29 mouse cellular contexts compared by ENCODE assay signal in genomic region chr14:34041241-34041640, GRCm38 (mm10). TPM values are rescaled to one million over a fixed set of nuclear protein-coding genes. Genes with fewer than 3 reads are reported as not detected.
DNase-seq lines count a peak whose midpoint lies in the region; ATAC-seq lines count a peak whose summit lies in the region.
"Had no signal": no experiment of that assay in that cellular context is flagged by ENCODE, and none has a peak within 500 bp of the region (broad histone marks: within the 10 kb centered on the region; RNA-seq: fewer than 3 reads in every experiment).

No protein-coding gene starts in this region.

- H3K9ac ChIP-seq in heart, embryonic 11.5 days (ENCODE audit: low read depth, low read length) = no peak overlapping the region

- no peaks in the 10 kb centered on the region for H3K36me3 ChIP-seq in heart, embryonic 11.5 days (ENCODE audit: control insufficient read depth, insufficient read depth, low read length)
- H3K36me3 ChIP-seq: G1E had no signal

- no peaks in the 10 kb centered on the region for H3K27me3 ChIP-seq in heart, embryonic 11.5 days (ENCODE audit: control insufficient read depth, insufficient read depth, low read length)
- H3K27me3 ChIP-seq: CH12.LX, Patski had no signal

- intact Hi-C loops in left cerebral cortex, postnatal 4 days (cut with DNase I) = no loop called here
- intact Hi-C loops in left cerebral cortex, postnatal 10 days (cut with DNase I) = no loop called here

- no peak overlapping the region for H3K27ac ChIP-seq in heart, embryonic 11.5 days (ENCODE audit: low read depth, low read length)

- no peaks in the 10 kb centered on the region for H3K9me3 ChIP-seq in heart, embryonic 11.5 days (replicated peaks; ENCODE audit: control insufficient read depth, low read length)

- WGBS in heart, embryonic 11.5 days (ENCODE audit: insufficient replicate concordance) = 79% methylated on average over 4 of the region's 4 CpGs

- H3K4me2 ChIP-seq in heart, embryonic 11.5 days = no peak overlapping the region

- H3K4me3 ChIP-seq in heart, embryonic 11.5 days (ENCODE audit: low read depth, low read length) = no peak overlapping the region

- peak; percentile 55 to 67 for DNase-seq in cerebellum, postnatal 10 days
- DNase-seq in cerebellum, adult 11-12 months = no peak
- DNase-seq in cerebellum, postnatal 14 days = peak; percentile 42 to 48
- peak; percentile 64 for DNase-seq in heart, adult 11 months
- DNase-seq in left cerebral cortex, postnatal 4 days = peak; percentile 27
- no peak for DNase-seq in left cerebral cortex, postnatal 10 days (ENCODE audit: extremely low spot score in 1 of 2, low spot score in 2 of 2)
- DNase-seq: adrenal gland, adult 2 months; adrenal gland, adult 8-10 months; adrenal gland, postnatal 10 days; adrenal gland, postnatal 14 days; adrenal gland, postnatal 25 days; B cell, adult 2 months; cerebellum, adult 11 months; cerebellum, adult 18-20 months; cerebellum, adult 2 months had no signal

- no peaks in the 10 kb centered on the region for H3K4me1 ChIP-seq in heart, embryonic 11.5 days (ENCODE audit: control insufficient read depth, insufficient read depth, low read length)

- no peak for ATAC-seq in cerebellum, adult (ENCODE audit: insufficient number of reproducible peaks, low FRiP score, low TSS enrichment)
- no peak for ATAC-seq in heart, embryonic 11.5 days (replicated peaks; ENCODE audit: insufficient number of reproducible peaks, low FRiP score, low TSS enrichment)
- ATAC-seq: activated CD4-positive, CD25-positive, alpha-beta regulatory T cell, adult 4 months; CD4-positive, CD25-positive, alpha-beta regulatory T cell, adult 4 months; Patski had no signal

RNA-seq across cellular contexts. Expression of gene Antxrl, which starts 11.3 kb away (rescaled TPM):
- polyA plus RNA-seq in heart, embryonic 11.5 days (2014; fragmentation: Nextera tagmentation; extraction: Ambion mirVana) = not detected in 2 replicates
- total RNA-seq in left cerebral cortex, postnatal 4 days (2021) = not detected
- not detected for total RNA-seq in left cerebral cortex, postnatal 10 days (2021)
- total RNA-seq: adrenal gland, adult 18-20 months; adrenal gland, adult 2 months; adrenal gland, adult 8-10 months; adrenal gland, postnatal 10 days; adrenal gland, postnatal 14 days; adrenal gland, postnatal 25 days; adrenal gland, postnatal 36 days; adrenal gland, postnatal 4 days; CH12.LX; ES-E14; MEL had no signal
- polyA plus RNA-seq: activated CD4-positive, CD25-positive, alpha-beta regulatory T cell, adult 4 months; adrenal gland, adult 2 months; brain, embryonic 14.5 days; CD4-positive, CD25-positive, alpha-beta regulatory T cell, adult 4 months; cerebellum, adult 2 months; G1E had no signal

RNA-seq across cellular contexts. Expression of gene Gm5460, which starts 24.7 kb away (rescaled TPM):
- not detected in 2 replicates for polyA plus RNA-seq in heart, embryonic 11.5 days (2014; fragmentation: Nextera tagmentation; extraction: Ambion mirVana)
- total RNA-seq in left cerebral cortex, postnatal 4 days (2021) = not detected
- not detected for total RNA-seq in left cerebral cortex, postnatal 10 days (2021)
- total RNA-seq: adrenal gland, postnatal 14 days; adrenal gland, postnatal 25 days; adrenal gland, postnatal 4 days; CH12.LX; ES-E14; G1E; MEL had no signal
- polyA plus RNA-seq: activated CD4-positive, CD25-positive, alpha-beta regulatory T cell, adult 4 months; brain, embryonic 14.5 days; C2C12; CD4-positive, CD25-positive, alpha-beta regulatory T cell, adult 4 months; cerebellum, adult 2 months; G1E; Patski had no signal

RNA-seq across cellular contexts. Expression of gene Gm30083, which starts 26.3 kb away (rescaled TPM):
- polyA plus RNA-seq in heart, embryonic 11.5 days (2014; fragmentation: Nextera tagmentation; extraction: Ambion mirVana) = not detected in 2 replicates
- total RNA-seq in left cerebral cortex, postnatal 4 days (2021) = not detected
- total RNA-seq in left cerebral cortex, postnatal 10 days (2021) = not detected
- total RNA-seq: adrenal gland, adult 18-20 months; adrenal gland, adult 2 months; adrenal gland, adult 8-10 months; adrenal gland, postnatal 10 days; adrenal gland, postnatal 14 days; adrenal gland, postnatal 25 days; adrenal gland, postnatal 36 days; adrenal gland, postnatal 4 days; CH12.LX; ES-E14; G1E; MEL had no signal
- polyA plus RNA-seq: activated CD4-positive, CD25-positive, alpha-beta regulatory T cell, adult 4 months; adrenal gland, adult 2 months; brain, embryonic 14.5 days; C2C12; CD4-positive, CD25-positive, alpha-beta regulatory T cell, adult 4 months; cerebellum, adult 2 months; G1E; Patski had no signal

RNA-seq across cellular contexts. Expression of gene Anxa8, which starts 44.5 kb away (rescaled TPM):
- polyA plus RNA-seq in heart, embryonic 11.5 days (2014; fragmentation: Nextera tagmentation; extraction: Ambion mirVana) = 1.1 and 1.4 TPM in 2 replicates
- under 1 TPM; 0.42 to 0.52 TPM for total RNA-seq in left cerebral cortex, postnatal 4 days (2021)
- under 1 TPM; 0.47 to 0.57 TPM for total RNA-seq in left cerebral cortex, postnatal 10 days (2021)
- total RNA-seq: G1E, MEL had no signal
- polyA plus RNA-seq: activated CD4-positive, CD25-positive, alpha-beta regulatory T cell, adult 4 months; CD4-positive, CD25-positive, alpha-beta regulatory T cell, adult 4 months; G1E had no signal

Comparison
In these comparisons a context has a peak if more than half of its experiments do, and no peak if none do; other contexts are left out.
1. DNase-seq: peak in cerebellum, postnatal 10 days (2 of 2), cerebellum, postnatal 14 days (2 of 2), heart, adult 11 months (single experiment) and left cerebral cortex, postnatal 4 days (single experiment); none in cerebellum, adult 11-12 months (single experiment) and left cerebral cortex, postnatal 10 days (0 of 2).